Mouse (Mus musculus): ENCODE data around the gene Smyd3.

DNA sequence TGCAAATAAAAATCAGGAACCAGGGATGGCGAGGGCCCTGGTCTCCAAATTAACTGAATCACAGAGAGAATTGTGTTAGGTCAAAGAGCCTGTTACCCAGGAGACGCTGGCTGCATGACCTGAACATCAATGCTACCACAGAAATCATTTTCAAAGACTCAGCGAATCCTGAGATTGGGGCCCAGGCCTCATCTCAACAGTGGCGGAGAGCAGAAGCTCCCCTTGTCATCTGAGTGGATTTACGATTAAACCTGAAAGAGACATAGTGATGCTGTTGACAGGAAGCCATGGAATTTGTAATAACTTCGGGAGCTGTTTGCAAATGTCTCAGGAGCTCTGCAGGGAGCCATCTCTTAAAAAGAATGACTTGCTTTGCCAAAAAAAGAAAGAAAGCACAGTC is 355.9 kb downstream of the Smyd3 start:
- TF ChIP-seq POLR2A (IDR thresholded peaks at IDR 0.05; ENCODE audit: insufficient read depth, low read length) (no peak), CTCF (IDR thresholded peaks at IDR 0.05; ENCODE audit: low read depth, low read length) (no peak)
